Mouse (Mus musculus) hindbrain, embryonic 12.5 days (tissue): Measurements from ENCODE around the gene Tchp. TPM values are rescaled to one million over a fixed set of nuclear protein-coding genes. Genes with fewer than 3 reads are reported as not detected.

Experiments
- ATAC-seq: fragments of 200-750 bp; cut with Nextera tagmentation; 2 replicates; pipeline ENCODE4 v1.8.0; 2017; ENCODE audit warnings: moderate TSS enrichment; ENCODE audit not compliant: low FRiP score
- H3K27ac ChIP-seq: fragments of 300-500 bp; sonication (generic); 2 replicates; pipeline ENCODE4 v1.5.1; 2016; ENCODE audit warnings: mild to moderate bottlenecking
- H3K27me3 ChIP-seq: fragments of 300-500 bp; sonication (generic); 2 replicates; pipeline ENCODE4 v1.6.1; 2016; ENCODE audit warnings: mild to moderate bottlenecking
- H3K36me3 ChIP-seq: fragments of 300-500 bp; sonication (generic); 2 replicates; pipeline ENCODE4 v1.6.1; 2016; ENCODE audit warnings: mild to moderate bottlenecking
- H3K4me1 ChIP-seq: fragments of 300-500 bp; sonication (generic); 2 replicates; pipeline ENCODE4 v1.6.1; 2016
- H3K4me2 ChIP-seq: fragments of 300-500 bp; sonication (generic); replicated peaks from 2 replicates; pipeline ENCODE4 v1.6.1; 2016; ENCODE audit warnings: mild to moderate bottlenecking
- H3K4me3 ChIP-seq: fragments of 300-500 bp; sonication (generic); 2 replicates; pipeline ENCODE4 v1.5.1; 2016; ENCODE audit warnings: mild to moderate bottlenecking
- H3K9ac ChIP-seq: fragments of 300-500 bp; sonication (generic); 2 replicates; pipeline ENCODE4 v1.6.1; 2016; ENCODE audit warnings: mild to moderate bottlenecking, moderate library complexity
- H3K9me3 ChIP-seq: fragments of 300-500 bp; sonication (generic); replicated peaks from 2 replicates; pipeline ENCODE4 v1.6.1; 2016; ENCODE audit warnings: mild to moderate bottlenecking
- WGBS: fragments of 180-500 bp; shearing (Covaris S2); methylation state at CpG from one replicate; pipeline ENCODE4 v1.1.7; 2016; 5-methylcytosine and 5-hydroxymethylcytosine counted together
- polyA plus RNA-seq: library from polyadenylated mRNA; unstranded; fragments of >200 nt; fragmentation: Nextera tagmentation; extraction: Ambion mirVana; gene quantifications from 2 replicates; pipeline ENCODE4 v1.2.1, GENCODE M21; 2016

The Tchp gene
- polyA plus RNA-seq, 1 experiment from 2014 or later = 21.1 TPM

GRCm38 (mm10) chr5:114699015-114699414 is 8.5 kb upstream of the Tchp start:
- no peaks in the 10 kb centered on the region for H3K9me3 ChIP-seq
- H3K4me3 ChIP-seq = no peak overlapping the region
- H3K4me1 ChIP-seq = peaks cover 3% of the 10 kb centered on the region; the same call in 1 of the 2 replicates
- 71% methylated on average over 7 of the region's 7 CpGs for WGBS
- no peaks in the 10 kb centered on the region for H3K36me3 ChIP-seq
- H3K4me2 ChIP-seq = no peak overlapping the region
- peaks cover 5% of the 10 kb centered on the region; the same call in 1 of the 2 replicates for H3K27me3 ChIP-seq
- no peak overlapping the region; the same call in 1 of the 2 replicates for H3K9ac ChIP-seq
- ATAC-seq = no peak
- H3K27ac ChIP-seq = no peak overlapping the region

GRCm38 (mm10) chr5:114702403-114703392 is 4.9 kb upstream of the Tchp start:
- H3K27me3 ChIP-seq = no peaks in the 10 kb centered on the region
- no peaks in the 10 kb centered on the region for H3K9me3 ChIP-seq
- no peak overlapping the region for H3K4me3 ChIP-seq
- peaks cover 3% of the 10 kb centered on the region; the same call in 1 of the 2 replicates for H3K4me1 ChIP-seq
- H3K36me3 ChIP-seq = no peaks in the 10 kb centered on the region
- H3K9ac ChIP-seq = no peak overlapping the region
- 0 out of 2 replicates have a peak, but pooled peaks have one; percentile 26 for ATAC-seq
- WGBS = 62% methylated on average over 14 of the region's 14 CpGs
- no peak overlapping the region for H3K4me2 ChIP-seq
- no peak overlapping the region for H3K27ac ChIP-seq

GRCm38 (mm10) chr5:114708491-114708890 is 931 bp downstream of the Tchp start:
- Histone ChIP-seq H3K27me3 (no peaks in the 10 kb centered on the region), H3K9ac (peak overlapping the region; percentile 82), H3K36me3 (peaks cover 42% of the 10 kb centered on the region), H3K27ac (no peak overlapping the region), H3K4me2 (peak overlapping the region; percentile 65), H3K4me1 (peaks cover 9% of the 10 kb centered on the region), H3K4me3 (peak overlapping the region; percentile 84), H3K9me3 (no peaks in the 10 kb centered on the region)
- 48% methylated on average over 15 of the region's 15 CpGs for WGBS
- no peak for ATAC-seq

GRCm38 (mm10) chr5:114709357-114709756 is 1.8 kb downstream of the Tchp start:
- 96% methylated on average over 21 of the region's 21 CpGs for WGBS
- ATAC-seq = no peak
- Histone ChIP-seq H3K9me3 (no peaks in the 10 kb centered on the region), H3K4me1 (peaks cover 9% of the 10 kb centered on the region), H3K36me3 (peaks cover 51% of the 10 kb centered on the region), H3K4me3 (no peak overlapping the region), H3K27ac (no peak overlapping the region), H3K4me2 (no peak overlapping the region), H3K9ac (no peak overlapping the region), H3K27me3 (no peaks in the 10 kb centered on the region)

GRCm38 (mm10) chr5:114714551-114714950 is 7.0 kb downstream of the Tchp start:
- no peaks in the 10 kb centered on the region for H3K4me1 ChIP-seq
- no peaks in the 10 kb centered on the region for H3K27me3 ChIP-seq
- H3K9me3 ChIP-seq = no peaks in the 10 kb centered on the region
- no peak overlapping the region for H3K4me3 ChIP-seq
- ATAC-seq = no peak
- no peak overlapping the region for H3K27ac ChIP-seq
- H3K4me2 ChIP-seq = no peak overlapping the region
- WGBS = 92% methylated on average over 18 of the region's 18 CpGs
- H3K36me3 ChIP-seq = peaks cover 97% of the 10 kb centered on the region
- H3K9ac ChIP-seq = no peak overlapping the region

GRCm38 (mm10) chr5:114717292-114717691 is 9.7 kb downstream of the Tchp start:
- H3K9me3 ChIP-seq = no peaks in the 10 kb centered on the region
- ATAC-seq = no peak
- H3K27ac ChIP-seq = no peak overlapping the region
- H3K4me2 ChIP-seq = no peak overlapping the region
- no peak overlapping the region for H3K4me3 ChIP-seq
- peaks cover 98% of the 10 kb centered on the region for H3K36me3 ChIP-seq
- H3K9ac ChIP-seq = no peak overlapping the region
- no peaks in the 10 kb centered on the region for H3K27me3 ChIP-seq
- WGBS = 89% methylated on average over 12 of the region's 12 CpGs
- H3K4me1 ChIP-seq = no peaks in the 10 kb centered on the region

GRCm38 (mm10) chr5:114717937-114718336 is 10.4 kb downstream of the Tchp start:
- Histone ChIP-seq H3K4me1 (no peaks in the 10 kb centered on the region), H3K36me3 (peaks cover 99% of the 10 kb centered on the region), H3K9ac (no peak overlapping the region), H3K4me2 (no peak overlapping the region), H3K27ac (no peak overlapping the region), H3K4me3 (no peak overlapping the region), H3K9me3 (no peaks in the 10 kb centered on the region), H3K27me3 (no peaks in the 10 kb centered on the region)
- 94% methylated on average over 8 of the region's 8 CpGs for WGBS
- ATAC-seq = no peak

GRCm38 (mm10) chr5:114718483-114718882 is 10.9 kb downstream of the Tchp start:
- 88% methylated on average over 13 of the region's 13 CpGs for WGBS

GRCm38 (mm10) chr5:114719003-114719927 is 11.7 kb downstream of the Tchp start:
- Histone ChIP-seq H3K9ac (no peak overlapping the region), H3K27ac (no peak overlapping the region), H3K4me2 (no peak overlapping the region), H3K4me3 (no peak overlapping the region), H3K36me3 (peaks cover 90% of the 10 kb centered on the region), H3K27me3 (no peaks in the 10 kb centered on the region), H3K4me1 (no peaks in the 10 kb centered on the region), H3K9me3 (no peaks in the 10 kb centered on the region)
- 91% methylated on average over 20 of the region's 20 CpGs for WGBS
- ATAC-seq = no peak

More at GRCm38 (mm10) chr5:114718483-114718882, 10.9 kb downstream of the Tchp start:
- no peak overlapping the region for H3K4me2 ChIP-seq
- no peak overlapping the region for H3K4me3 ChIP-seq
- H3K9ac ChIP-seq = no peak overlapping the region
- ATAC-seq = no peak
- peaks cover 93% of the 10 kb centered on the region for H3K36me3 ChIP-seq
- H3K27ac ChIP-seq = no peak overlapping the region
- no peaks in the 10 kb centered on the region for H3K4me1 ChIP-seq
- no peaks in the 10 kb centered on the region for H3K9me3 ChIP-seq
- H3K27me3 ChIP-seq = no peaks in the 10 kb centered on the region

GRCm38 (mm10) chr5:114719928-114720270 is 12.3 kb downstream of the Tchp start:
- Histone ChIP-seq H3K9ac (no peak overlapping the region), H3K9me3 (no peaks in the 10 kb centered on the region), H3K27me3 (no peaks in the 10 kb centered on the region), H3K4me1 (no peaks in the 10 kb centered on the region), H3K27ac (no peak overlapping the region), H3K36me3 (peaks cover 86% of the 10 kb centered on the region), H3K4me2 (no peak overlapping the region), H3K4me3 (no peak overlapping the region)
- WGBS = 92% methylated on average over 6 of the region's 6 CpGs
- ATAC-seq = no peak

- Histone ChIP-seq H3K27ac (no peak overlapping the region), H3K36me3 (peaks cover 80% of the 10 kb centered on the region), H3K4me2 (no peak overlapping the region), H3K4me1 (no peaks in the 10 kb centered on the region), H3K9me3 (no peaks in the 10 kb centered on the region), H3K27me3 (no peaks in the 10 kb centered on the region), H3K9ac (no peak overlapping the region), H3K4me3 (no peak overlapping the region)
- ATAC-seq = no peak
- WGBS = 91% methylated on average over 11 of the region's 11 CpGs
Measured at GRCm38 (mm10) chr5:114720784-114721183, 13.2 kb downstream of the Tchp start.

- Histone ChIP-seq H3K27ac (no peak overlapping the region), H3K36me3 (peaks cover 72% of the 10 kb centered on the region), H3K4me1 (no peaks in the 10 kb centered on the region), H3K4me2 (no peak overlapping the region), H3K9me3 (no peaks in the 10 kb centered on the region), H3K27me3 (no peaks in the 10 kb centered on the region), H3K4me3 (no peak overlapping the region), H3K9ac (no peak overlapping the region)
- WGBS = 95% methylated on average over 10 of the region's 10 CpGs
- no peak for ATAC-seq
Measured at GRCm38 (mm10) chr5:114721969-114722368, 14.4 kb downstream of the Tchp start.
